Mouse (Mus musculus) bone marrow macrophage, adult 2 months (primary cell): Measurements from ENCODE around the gene Usp47.

Source experiments
- CTCF ChIP-seq: IDR thresholded peaks from 2 replicates; pipeline ENCODE4 v1.5.1; 2012; ENCODE audit warnings: low read depth, mild to moderate bottlenecking, low read length, moderate library complexity
- POLR2A ChIP-seq: IDR thresholded peaks from 2 replicates; pipeline ENCODE4 v1.6.1; 2012; ENCODE audit warnings: mild to moderate bottlenecking, low read depth, low read length, borderline replicate concordance

GRCm38 (mm10) chr7:112149113-112149512, 125.8 kb downstream of the Usp47 start:
- TF ChIP-seq CTCF: no peak
- no peak for TF ChIP-seq POLR2A
